Mouse (Mus musculus): Measurements from ENCODE around the gene Tjp3.

GRCm38 (mm10) chr10:81266211-81267105, 24.9 kb downstream of the Tjp3 start, which contains the start of the genes Mrpl54 and Apba3:
- TF ChIP-seq GATA1 (IDR thresholded peaks at IDR 0.05; ENCODE audit: borderline replicate concordance, low read length) (no peak), FLI1 (IDR thresholded peaks at IDR 0.05; ENCODE audit: low read length) (no peak)

All from megakaryocyte, embryonic 14.5 days (primary cell).